Mouse (Mus musculus): ENCODE measurements around the gene Crocc2.
"Not testable (repeated sequence)": the region's sequence is repeated elsewhere in the genome, so short reads cannot be mapped to it uniquely, and the experiment has no call there.

Gene Crocc2

DNA sequence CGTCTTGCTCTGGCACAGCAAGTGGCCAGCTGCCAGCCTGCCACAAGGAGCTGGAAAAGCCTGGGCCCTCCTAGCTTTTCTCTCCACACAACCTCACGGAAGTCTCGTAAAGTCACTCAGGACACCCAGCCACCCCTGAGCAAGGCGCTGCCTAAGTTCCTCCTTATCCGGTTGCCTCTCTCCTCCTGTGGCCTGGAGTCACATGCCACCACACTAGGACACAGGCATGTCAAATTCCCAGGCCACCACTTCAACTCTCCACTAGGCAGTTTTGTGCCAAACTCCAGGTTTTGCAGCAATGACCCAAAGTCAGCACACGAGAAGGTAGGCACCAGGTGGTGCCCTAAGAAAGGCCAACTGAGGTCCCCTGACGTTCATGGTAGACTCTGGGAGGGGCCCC, 5.9 kb upstream of the Crocc2 start:
- no peak for DNase-seq

DNA sequence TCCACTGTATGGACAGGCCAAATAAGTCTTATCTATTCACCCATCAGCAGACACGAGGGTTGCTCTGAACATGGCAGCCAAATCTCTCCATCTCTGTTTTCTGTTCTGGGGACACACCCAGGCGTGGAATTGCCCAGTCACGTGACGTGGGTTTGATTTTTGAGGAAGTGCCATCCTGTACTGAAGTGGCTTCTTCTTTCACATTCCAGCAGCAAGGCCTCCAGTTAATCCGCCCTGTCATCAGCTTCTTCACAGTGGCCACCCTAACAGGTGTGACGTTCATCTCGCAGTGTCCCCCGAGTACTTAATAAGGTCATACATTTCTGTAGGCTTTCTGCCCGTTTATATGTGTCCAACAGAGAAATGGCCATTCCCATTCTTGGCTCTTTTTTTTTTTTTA, 3.1 kb upstream of the Crocc2 start:
- no peak for DNase-seq

DNA sequence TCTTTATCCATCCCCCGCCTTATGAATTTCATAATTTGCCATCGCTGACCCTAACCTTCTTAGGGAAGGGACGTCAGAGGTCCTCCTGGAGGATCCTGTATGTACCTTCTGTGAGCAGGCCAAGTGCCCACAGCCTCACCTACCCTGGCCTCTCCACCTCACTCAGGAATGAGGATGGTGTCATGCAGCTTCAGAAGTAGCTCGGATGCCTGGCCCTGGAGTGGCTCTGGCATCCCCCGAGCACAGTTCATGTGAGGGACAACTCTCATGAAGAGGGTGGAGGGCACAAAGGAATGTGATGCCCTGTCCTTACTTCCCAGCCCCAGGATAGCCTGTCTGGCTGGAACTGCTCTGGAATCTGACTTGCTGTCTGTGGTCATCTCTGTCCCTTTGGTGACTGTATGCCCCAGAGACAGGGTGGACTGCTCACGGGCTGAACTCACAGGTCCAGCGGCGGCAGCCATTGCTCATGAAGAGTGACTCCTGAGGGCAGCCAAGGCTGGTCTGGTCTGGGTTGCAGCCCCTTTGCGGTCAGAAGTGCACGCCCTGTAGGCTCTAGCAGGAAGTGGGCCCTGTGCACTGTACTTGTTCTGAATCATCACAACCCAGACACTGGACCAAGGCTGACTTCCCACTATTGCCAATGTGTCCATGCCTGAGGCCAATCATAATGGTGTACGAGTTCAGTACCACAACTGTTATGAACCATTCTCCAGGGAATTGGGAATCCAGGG, 2.0 kb upstream of the Crocc2 start:
- DNase-seq = no peak

DNA sequence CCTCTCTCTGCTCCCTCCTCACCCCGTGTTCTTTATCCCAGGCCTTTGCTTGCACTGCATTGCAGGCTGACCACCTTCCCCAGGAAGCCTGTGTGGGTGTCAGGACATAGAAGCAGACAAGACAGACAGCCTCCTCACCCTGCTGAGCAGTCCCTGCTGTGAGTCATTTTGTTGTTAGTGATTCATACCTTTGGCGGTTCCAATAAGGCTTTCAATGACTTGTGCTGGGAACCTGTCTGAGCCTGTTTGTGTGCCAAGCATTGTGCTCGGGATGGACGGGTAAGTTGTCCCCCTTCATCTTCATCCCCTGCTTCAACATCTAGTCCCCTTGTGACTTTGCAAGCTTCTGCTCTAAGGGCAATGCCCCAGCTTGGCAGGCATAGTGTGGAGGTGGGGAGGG, 5.1 kb downstream of the Crocc2 start:
- DNase-seq = no peak

DNA sequence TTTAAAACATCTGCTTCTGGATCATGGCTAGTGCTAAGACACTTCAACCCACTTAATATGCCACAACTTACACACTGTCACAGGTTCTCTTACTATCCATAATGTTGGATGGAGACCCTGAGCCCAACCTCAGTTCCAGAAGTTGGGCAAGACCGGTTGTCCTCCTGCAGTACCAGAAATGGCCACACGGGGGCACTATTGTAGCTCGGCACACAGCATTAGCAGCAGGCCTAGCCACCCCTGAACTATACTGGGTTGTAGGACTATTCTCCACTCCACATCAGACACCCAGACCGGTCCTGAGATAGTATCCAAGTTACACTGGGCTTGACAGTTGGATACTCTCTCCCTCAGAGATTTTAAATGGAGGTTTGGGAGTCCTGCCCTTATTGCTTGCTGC, 5.9 kb downstream of the Crocc2 start:
- peak; percentile 68 for DNase-seq

DNA sequence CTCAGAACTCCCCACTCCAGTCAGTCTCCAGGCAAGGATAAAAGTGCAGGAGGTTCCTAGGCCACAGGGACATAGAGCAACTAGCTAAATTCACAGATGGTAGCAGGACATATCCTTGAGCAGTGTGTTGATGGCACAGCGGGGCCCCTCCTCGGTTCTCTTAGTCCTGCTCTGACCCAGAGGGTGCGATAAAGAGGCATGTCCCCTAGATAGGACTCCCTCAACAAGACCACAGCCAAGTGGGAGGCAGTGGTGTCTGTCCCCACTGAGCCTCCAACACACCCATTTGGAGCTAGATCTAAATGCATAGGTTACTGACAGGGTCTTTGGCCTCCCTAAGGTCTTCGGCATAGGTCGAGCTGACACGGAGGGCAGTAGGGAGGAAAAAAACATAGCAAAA, 7.3 kb downstream of the Crocc2 start:
- no peak for DNase-seq

- DNase-seq = no peak
These were observed 8.2 kb downstream of the Crocc2 start for GRCm38 (mm10) chr1:93176525-93177332.

GRCm38 (mm10) chr1:93182281-93182680, 13.8 kb downstream of the Crocc2 start:
- no peak for DNase-seq

DNA sequence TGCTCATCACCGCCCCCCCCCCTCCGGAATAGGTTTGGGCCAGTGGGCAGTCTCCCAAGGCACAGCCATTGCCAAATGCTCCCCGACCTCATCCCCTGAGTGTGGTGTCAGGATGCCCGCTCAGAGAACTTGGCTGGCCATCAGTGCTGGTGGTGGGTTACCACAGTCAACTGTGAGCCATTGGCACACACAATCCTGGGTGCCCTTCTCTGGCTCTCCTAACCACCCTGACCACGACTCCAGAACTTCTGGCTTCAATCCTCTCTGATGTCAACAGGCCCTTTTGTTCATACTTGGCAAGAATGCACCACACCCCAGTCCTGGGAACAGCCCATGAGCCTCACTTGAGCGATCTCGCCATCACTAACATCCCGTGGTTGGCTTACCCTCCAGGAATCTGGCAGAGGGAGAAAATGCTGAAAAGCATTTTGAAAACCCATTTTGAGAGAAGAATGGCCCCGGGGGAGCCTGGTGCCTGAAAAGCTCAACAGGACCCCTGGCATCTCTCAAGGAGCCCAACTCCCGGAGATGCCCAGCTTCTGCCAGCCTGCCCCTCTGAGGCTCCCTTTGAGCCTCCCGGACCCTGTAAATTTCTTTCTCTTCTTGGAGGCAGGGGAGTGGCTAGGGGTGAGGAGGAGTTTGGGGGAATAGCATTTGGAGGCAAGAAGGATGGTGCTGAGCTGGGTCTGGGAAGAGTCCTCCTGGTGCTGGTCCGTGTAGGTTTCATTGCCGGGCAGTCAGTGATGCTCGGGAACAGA, 15.7 kb downstream of the Crocc2 start:
- no peak for DNase-seq

DNA sequence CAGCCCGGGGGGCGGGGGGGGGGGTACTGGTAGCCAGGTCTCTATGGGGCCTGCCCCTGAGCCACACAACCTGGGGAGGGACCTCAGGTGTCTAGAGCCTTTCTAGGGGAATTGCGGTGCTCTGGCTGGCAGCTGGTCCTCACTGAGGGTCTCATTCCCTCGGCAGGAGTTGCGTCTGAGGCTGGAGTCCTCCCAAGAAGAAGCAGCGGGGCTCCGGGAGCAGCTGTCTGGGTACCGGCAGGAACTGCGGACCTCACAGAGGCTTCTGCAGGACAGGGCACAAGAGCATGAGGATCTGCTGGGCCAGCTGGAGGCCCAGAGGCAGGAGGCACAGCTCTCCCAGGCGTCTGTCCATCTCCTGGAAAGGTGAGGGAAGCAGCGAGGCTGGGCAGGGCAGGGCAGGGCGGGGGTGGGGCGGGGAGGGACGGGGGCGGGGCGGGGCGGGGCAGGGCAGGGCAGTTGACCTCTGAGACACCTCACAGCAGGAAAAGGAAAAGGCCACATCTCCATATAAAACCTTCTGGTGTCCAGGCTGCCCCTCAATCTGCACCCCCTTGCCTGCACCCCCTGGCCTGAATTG, 22.3 kb downstream of the Crocc2 start:
- DNase-seq = no peak

DNA sequence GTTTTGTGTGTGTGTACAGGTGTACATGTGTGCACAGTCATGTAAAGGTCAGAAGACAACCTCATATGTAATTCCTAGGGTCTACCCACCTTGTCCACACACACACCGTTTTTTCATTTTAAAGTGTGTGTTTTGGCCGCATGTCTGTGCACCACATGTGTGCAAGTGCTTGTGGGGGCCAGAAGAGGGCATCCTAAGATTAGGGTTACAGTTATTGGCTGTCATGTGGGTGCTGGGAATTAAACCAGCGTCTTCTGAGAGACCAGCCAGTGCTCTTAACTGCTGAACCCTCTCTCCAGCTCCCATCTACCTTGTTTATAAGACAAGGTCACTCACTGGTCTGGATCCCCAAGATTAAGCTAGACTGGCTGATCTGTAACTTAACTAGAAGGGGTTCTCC, 26.4 kb downstream of the Crocc2 start:
- no peak for DNase-seq

GRCm38 (mm10) chr1:93197454-93197853, 28.9 kb downstream of the Crocc2 start:
- DNase-seq = not testable (repeated sequence)

- no peak for DNase-seq
These were observed 29.4 kb downstream of the Crocc2 start for GRCm38 (mm10) chr1:93197916-93198315.

- no peak for DNase-seq
These were observed 37.9 kb downstream of the Crocc2 start for GRCm38 (mm10) chr1:93206277-93206970.

- DNase-seq = no peak
These were observed 39.1 kb downstream of the Crocc2 start for GRCm38 (mm10) chr1:93207536-93208064.

GRCm38 (mm10) chr1:93210213-93210641, 41.7 kb downstream of the Crocc2 start:
- no peak for DNase-seq

- DNase-seq = no peak
These were observed 42.5 kb downstream of the Crocc2 start for GRCm38 (mm10) chr1:93211019-93211418.

DNA sequence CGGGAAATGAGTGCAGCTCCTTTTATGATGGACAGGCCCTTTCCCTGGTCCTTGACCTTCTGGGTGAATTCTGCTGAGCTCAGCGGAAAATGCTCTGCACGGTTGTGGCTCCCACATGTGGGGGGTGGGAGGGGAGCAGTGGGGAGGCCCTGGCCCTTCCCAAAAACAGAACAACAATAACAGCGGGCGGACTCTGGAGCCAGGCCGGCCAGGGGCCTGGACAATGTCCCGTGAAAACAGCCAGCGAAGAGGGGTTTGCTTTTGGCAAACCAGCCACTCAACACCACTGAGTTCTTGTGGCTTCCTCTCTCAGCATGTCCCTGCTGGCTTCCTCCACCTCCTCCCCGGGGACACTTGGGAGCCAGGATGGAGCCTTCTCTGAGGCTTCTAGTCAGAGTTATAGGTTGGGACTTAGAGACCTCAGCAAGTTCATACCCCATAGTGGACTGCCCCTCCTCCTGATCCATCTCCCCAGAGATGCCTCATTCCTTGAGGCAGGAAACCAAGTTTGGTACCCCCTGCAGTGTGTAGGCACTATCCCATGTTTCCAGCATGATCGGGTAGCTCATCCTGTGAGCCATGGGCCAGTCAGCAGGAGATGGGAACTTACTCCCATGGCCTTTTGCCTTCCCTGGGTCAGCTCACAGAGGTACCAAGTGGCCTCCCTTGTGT, 43.2 kb downstream of the Crocc2 start:
- DNase-seq = no peak

- no peak for DNase-seq
These were observed 43.9 kb downstream of the Crocc2 start for GRCm38 (mm10) chr1:93212441-93212840.

- DNase-seq = no peak
These were observed 46.1 kb downstream of the Crocc2 start for GRCm38 (mm10) chr1:93214612-93215011.

- no peak for DNase-seq
These were observed 48.4 kb downstream of the Crocc2 start for GRCm38 (mm10) chr1:93216839-93217497.
